Mouse (Mus musculus) left cerebral cortex, postnatal 36 days (tissue): ENCODE results near the gene Cenpb. TPM values are rescaled to one million over a fixed set of nuclear protein-coding genes. Genes with fewer than 3 reads are reported as not detected.

ENCODE experiments used
- DNase-seq, 2 experiments: peaks; one replicate each; pipeline ENCODE4 v3.0.0; 2021 to 2022; ENCODE audit warnings: low spot score in 2 of 2, mixed read lengths in 1 of 2
- intact Hi-C: fragments of 180-260 bp; cut with DNase I; formaldehyde crosslinking; loops from one replicate; pipeline ENCODE4 v1.15.1; 2025
- total RNA-seq, 2 experiments: library from RNA; stranded (reverse); gene quantifications; 2 replicates each; pipeline ENCODE4 v1.2.3; 2021

The Cenpb gene
- total RNA-seq, 2 experiments from 2014 or later, result 75.1 to 88.0 TPM

DNA sequence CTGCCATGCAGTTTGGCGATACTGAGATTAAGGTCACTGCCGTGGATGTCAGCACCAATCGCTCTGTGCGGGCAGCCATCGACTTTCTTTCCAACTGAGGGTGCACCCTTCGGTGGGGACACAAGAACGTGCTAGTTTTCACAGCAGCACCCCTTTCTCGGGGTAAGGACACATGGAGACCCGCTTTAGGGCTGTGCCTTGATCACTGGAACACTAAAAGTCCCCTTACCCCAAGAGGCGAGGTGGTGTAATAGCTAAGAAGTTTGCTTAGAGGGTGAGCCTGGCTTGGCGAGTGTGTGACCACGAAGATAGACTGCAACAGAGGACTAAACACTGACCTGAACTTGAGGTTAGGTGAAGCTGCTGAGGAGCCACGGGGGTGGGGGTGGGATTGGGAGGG lies 34.7 kb downstream of the Cenpb start:
- DNase-seq, result no peak
- intact Hi-C loops, result no loop called here

DNA sequence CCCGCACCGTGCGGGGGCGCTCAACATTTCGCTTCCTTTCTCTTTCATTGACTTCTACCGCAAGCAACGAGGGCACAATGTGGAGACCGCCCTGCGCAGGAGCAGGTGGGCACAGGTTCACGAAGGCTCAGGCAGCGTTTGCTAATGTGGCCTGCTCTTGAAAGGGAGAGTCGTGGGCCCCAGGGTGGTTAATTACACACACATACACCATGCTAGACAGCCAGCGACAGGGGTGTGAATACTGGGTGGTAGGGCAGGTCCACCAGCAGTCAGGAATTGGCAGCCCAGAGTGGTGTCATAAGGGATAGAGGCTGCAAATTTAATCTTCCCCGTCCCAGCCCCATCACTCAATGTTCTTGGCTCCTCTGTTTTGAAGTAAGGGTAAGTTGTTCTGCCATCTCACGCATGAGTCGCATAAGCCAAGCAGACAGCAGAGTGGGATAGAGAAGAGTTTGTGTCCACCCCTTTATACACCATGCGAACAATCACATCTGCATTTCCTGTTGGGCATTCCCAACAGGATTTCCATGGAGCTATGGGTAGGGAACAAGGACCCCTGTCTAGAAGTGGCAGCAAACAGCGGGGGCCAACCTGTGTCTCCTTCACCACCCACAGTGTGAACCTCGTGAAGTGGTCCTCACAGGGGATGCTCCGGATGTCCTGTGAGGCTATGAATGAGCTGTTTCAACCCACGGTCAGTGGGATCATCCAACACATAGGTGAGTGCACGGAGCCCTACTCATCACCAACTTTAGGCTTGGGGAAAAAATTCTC lies 36.7 kb downstream of the Cenpb start:
- DNase-seq, result no peak
- intact Hi-C loops, result loop anchor here (5.0 kb wide), 1 partner anchor 46 kb away; no protein-coding TSS in a partner anchor

DNA sequence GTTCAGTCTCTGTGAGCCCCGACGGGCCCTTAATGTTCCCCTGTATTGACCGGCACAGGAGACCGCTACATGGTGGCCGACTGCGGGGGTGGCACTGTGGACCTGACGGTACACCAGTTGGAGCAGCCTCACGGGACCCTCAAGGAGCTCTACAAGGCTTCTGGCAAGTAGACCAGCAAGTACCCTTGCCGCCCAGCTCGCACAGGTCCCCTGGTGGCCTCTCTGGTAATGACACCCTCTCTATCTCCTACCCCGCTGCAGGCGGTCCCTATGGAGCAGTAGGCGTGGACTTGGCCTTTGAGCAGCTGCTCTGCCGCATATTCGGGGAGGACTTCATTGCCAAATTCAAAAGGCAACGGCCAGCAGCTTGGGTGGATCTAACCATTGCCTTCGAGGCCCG lies 37.3 kb downstream of the Cenpb start:
- peak in 1 of 2 experiments; percentile 44 for DNase-seq
- intact Hi-C loops, result loop anchor here (5.0 kb wide), 1 partner anchor 45 kb away; no protein-coding TSS in a partner anchor

DNA sequence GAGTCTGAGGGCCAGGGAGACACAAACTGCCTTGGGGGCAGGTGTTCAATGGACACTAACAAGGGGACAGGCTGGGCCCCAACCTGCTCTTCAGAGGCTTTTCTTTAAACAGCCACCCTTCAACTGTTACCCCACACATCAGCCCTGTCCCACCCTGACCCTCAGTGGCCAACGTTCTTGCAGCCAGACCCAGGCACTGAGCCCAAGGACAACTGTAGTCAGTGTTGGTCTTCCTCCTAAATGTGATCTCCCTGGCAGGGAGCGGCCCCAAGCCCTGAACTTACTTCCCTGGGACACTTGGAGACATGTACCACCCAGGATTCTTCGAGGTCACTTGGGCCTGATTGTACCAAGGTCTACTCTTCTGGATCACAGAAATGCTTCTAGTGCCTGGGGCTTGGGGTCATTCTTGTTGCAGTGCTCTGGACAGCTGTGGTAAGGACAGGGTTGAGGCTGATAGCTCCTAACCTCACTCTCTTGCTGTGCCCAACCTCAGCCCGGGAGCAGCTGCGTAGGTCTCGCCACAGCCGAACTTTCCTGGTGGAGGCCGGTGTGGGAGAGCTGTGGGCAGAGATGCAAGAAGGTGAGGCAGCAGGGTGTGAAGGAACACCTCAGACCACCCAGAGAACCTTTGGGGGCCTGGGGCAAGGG lies 38.4 kb downstream of the Cenpb start:
- intact Hi-C loops, result loop anchor here (5.0 kb wide), 1 partner anchor 44 kb away; no protein-coding TSS in a partner anchor
- no peak for DNase-seq

DNA sequence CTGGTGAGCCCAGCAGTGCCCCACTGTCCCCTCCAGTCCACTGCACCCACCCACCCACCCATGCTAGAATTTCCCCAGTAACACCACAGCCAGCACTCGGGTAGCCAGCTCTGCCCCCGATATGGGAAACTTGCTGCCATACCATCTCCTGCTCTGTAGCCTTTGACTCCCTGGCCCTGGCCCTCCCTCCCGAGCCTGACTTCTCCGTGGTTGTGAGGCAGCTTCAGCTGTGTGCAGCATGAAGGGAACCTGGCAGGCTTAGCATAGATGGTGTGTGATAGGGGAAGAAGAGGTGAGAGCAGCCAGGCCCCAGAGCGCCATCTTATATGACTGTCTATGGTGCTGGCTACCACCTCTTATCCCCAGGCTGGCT lies 39.3 kb downstream of the Cenpb start:
- intact Hi-C loops, result loop anchor here (5.0 kb wide), 1 partner anchor 43 kb away; no protein-coding TSS in a partner anchor
- DNase-seq, result no peak

DNA sequence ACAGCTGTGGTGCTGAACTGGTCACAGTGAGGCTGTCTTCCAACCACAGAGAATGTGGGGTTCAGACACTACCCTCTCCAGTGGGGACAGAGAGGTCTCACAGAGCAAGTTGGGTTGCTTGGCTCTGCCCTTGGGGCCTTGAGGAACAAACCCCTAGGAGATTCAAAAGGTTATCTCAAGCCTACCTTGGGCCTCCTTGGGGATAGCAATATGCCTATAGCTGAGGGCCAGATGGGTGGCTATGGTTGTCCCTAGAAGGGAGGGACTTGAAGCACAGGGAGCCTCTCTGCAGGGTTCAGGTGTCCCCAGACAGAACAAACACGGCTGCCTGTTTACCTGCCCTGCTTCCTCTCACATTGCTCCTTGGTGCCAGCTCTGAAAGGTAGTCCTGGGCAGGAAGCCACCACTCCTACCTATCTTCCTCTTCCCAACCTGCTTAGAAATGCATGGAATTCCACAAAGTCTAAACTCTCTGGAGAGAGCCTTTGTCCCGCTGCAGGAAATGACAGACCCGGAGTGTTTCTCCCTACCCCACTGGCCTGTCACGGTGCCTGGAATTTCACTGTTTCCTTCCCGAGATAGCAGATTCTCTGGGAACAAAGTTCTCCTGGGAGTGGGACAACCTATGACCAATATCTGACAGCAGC lies 39.9 kb downstream of the Cenpb start:
- intact Hi-C loops, result loop anchor here (5.0 kb wide), 1 partner anchor 43 kb away; no protein-coding TSS in a partner anchor
- no peak for DNase-seq

DNA sequence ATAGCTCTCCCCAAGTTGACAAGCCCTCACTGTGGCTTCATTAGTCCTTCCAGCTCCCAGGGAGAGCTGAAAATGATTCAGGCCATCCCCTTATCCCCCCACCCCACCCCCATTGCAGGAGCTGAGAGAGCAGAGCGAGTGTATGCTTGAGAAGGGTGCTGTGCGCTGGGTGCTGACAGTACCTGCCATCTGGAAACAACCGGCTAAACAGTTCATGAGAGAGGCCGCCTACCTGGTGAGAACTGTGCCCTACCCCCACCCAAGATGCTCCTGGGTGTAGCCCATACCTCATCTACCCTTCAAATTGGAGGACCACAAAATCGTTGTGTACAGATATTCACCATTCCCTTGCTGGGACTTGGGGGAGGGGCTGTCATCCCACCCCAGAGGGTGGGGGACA lies 40.6 kb downstream of the Cenpb start:
- intact Hi-C loops, result no loop called here
- no peak for DNase-seq

DNA sequence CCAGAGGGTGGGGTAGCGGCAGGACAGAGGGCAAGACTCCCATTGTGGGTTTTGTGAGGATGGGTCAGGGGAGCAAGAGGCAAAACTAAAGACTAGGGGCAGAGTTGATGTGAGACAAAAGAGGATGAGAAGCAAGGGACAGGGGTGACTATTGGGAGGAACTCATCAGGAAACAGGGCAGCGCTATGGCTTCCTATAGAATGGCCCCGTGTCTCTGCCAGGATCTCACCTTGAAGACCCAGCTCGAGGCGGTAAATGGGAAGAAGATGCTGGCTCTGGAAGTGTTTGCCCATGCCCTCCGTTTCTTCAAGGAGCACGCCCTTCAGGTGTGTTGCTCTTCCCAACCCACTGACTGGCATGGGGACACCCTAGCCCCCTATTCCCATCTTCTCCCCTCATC lies 41.1 kb downstream of the Cenpb start:
- intact Hi-C loops, result no loop called here
- no peak for DNase-seq

DNA sequence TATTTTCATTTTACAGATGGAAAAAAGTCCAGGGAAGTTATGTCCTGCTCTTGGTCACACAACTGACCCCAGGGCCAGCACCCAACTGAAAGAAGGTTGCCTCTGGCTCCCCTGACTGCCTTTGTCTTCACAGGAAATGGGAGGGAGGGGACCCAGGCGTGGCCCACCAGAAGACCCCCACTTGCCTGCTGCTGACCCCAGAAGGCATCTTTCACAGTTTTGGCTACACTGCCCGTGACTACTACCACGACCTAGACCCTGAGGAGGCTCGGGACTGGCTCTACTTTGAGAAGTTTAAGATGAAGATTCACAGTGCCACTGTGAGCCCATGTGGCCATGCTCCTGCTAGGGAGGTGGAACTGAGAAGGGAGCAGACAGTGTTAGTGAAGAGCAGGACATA lies 41.6 kb downstream of the Cenpb start:
- intact Hi-C loops, result no loop called here
- no peak for DNase-seq

DNA sequence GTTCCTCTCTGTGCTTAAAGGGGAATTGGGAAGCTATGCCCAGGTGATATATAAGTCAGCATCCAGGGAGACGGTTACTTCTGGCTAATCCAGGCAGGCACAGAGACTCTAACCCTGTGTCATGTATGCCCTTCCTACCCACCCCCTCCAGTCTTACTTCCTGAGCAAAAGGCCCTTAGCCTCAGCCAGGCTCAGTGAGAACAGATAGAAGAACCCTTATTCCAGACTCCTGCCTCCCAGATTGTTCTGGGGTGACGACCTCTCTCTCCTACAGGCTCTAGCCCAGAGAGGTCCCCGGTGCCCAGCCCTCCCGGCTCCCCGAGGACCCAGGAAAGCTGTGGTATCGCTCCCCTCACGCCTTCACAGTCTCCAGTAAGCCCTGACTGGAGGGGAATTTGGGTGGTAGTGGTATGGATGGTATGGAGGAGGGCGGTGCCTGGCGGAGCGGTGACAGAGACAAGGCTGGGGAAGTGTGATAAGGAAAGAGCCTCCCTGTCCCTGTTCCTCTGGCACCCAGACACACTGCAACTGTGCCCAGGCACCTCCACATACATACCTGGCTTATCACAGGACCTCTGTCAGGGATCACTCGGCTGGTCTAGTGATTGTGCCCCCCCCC lies 44.2 kb downstream of the Cenpb start:
- intact Hi-C loops, result no loop called here
- peak in 1 of 2 experiments; percentile 1 for DNase-seq

DNA sequence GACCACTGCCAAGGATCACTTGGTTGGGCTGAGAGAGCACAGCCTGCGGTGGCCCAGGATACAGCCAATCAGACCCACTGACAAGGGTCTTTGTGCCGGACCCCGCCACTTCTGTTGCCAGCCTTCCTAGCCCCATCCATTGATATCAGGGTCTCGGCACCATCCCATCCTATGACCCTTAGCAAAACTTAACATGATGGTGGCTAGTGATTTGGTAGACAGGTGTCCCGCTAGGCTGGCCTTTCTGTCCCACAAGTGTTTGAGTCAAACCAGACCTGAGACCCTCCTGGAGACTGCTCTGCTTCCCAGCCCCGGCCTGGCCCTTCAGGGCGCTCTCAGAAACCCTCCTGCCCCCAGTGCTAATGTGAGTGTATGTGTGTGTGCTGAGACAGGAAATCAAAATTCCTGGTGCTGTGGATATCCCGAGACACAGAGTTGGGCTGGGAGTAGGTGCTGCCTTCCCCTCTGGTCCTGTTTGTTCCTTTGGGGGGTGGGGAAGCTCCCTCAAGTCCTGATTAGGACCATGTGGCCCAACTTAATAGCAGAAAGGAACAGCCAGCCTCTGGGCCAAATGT lies 45.0 kb downstream of the Cenpb start:
- intact Hi-C loops, result no loop called here
- peak in 1 of 2 experiments; percentile 2 for DNase-seq

DNA sequence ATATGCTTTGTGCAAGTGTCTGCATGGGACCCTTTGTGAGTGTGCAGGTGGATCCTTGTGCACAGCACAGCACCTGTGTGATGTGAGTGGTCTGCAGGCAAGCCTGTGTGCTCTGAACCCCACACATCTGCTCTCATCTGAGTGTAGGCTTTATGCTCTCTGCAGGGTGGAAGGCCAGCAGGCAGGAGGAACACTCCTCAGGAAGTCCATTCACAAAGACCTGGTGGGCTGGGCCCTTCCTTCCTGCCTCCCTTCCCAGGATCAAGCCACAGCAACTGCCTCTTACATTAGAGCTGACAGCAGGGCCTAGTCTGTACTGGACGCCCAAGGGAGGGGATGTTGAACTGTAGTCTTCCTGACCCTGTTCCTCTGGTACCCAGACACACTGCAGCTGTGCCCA lies 45.5 kb downstream of the Cenpb start:
- intact Hi-C loops, result no loop called here
- peak in 1 of 2 experiments; percentile 3 for DNase-seq

DNA sequence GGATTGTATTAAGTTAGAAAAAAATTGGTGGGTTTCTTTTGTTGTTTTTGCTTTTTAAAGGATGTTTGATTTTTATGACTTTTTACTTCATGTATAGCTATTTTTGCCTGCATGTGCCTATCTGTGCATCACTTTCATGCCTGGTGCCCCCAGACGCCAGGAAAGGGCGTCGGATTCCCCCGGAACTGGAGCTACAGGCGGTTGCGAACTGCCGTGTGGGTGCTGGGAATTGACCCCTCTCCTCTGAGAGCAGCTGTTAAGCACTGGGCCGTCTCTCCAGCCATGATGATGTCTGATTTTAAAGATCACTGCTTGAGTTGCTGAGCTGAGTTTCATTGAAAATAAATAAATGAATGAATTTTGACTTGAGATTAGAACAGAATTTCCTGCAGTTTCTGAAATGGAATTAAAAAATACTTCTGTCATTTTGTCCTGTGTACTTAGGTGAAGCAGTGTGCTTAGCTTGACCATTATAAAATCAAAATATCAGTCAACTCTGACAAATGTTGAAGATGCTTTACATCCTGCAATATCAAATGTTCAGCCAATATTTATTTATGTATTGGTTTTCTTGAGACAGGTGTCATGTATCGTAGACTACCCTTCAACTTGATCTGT lies 46.8 kb downstream of the Cenpb start, which contains the start of gene Gm11037:
Gene Gm11037 (plus strand): TSS at position 568 of the 618 bp plus-strand sequence.
- intact Hi-C loops, result no loop called here

DNA sequence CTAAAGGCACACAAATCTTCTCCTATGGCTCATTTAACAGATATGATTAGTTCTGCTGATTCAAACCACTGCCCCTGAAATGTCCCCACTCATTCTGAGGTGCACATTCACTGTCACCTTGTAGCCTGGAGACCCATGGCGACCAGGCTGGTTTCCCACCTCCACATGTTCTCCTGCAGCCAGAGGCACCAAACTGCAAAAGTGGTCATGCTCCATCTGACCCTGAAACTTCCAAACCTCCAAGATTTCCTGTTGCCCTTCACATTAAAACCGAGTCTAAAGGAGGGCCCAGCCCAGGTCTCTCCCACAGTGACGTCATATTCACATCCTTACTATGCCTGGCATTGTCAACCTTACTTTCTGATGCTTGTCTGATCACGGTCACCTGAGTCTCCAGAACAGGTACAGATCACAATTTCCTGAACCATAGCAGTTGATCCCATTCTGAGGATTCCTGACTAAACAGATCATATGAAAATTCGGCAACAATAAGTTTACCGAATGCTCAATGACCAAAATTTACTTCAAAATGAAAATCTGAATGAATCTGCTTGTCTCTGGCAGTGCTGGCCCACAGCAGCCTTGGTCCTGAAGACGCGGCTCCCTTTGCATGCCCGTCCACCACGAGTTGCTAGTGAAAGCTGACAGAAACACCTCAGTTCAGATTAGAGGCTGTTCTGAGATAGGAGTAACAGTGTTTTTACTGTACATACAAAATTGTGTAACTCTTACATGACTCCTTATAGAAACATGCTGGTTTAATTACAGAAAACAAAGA lies 47.6 kb downstream of the Cenpb start:
- DNase-seq, result peak in 1 of 2 experiments; percentile 1
- intact Hi-C loops, result no loop called here

More for the DNA sequence above, 46.8 kb downstream of the Cenpb start, which contains the start of gene Gm11037:
- no peak for DNase-seq

DNA sequence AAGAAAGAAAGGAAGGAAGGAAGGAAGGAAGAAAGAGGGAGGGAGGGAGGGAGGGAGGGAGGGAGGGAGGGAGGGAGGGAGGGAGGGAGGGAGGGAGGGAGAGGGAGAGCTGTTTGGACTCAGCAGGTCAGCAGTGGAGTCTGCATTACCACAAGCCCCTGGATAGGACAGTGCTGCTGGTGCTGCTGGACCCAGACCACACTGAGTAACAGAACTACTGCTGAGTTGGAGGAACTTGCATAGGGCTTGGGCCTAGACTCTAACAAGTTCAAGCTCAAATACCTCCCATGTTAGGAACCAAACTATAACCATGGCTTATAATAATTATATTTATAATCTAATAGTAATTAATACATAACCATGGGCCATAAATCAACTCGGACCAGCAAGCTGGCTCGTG lies 49.0 kb downstream of the Cenpb start:
- DNase-seq, result no peak

DNA sequence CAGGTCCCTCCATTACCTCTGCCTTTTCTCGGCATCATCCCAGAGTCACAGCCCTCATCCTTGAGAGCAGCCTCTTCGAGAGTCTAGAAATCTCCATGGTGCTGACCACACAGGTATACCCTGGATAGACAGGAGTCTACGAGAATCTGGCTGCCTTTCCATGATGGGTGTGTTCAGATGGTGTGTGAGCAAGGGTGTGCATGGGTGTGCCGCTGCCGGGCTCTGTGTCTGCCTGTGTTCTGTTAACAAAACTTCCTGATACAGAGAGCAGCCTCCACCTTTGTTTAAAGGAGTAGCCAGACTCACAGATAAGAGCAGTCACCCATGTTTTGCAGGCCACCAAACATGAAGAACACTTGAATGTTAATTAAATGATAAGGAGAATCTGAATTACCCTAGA lies 50.0 kb downstream of the Cenpb start:
- intact Hi-C loops, result no loop called here
- DNase-seq, result peak in 1 of 2 experiments; percentile 2

More for the DNA sequence above, 49.0 kb downstream of the Cenpb start:
- intact Hi-C loops, result no loop called here

DNA sequence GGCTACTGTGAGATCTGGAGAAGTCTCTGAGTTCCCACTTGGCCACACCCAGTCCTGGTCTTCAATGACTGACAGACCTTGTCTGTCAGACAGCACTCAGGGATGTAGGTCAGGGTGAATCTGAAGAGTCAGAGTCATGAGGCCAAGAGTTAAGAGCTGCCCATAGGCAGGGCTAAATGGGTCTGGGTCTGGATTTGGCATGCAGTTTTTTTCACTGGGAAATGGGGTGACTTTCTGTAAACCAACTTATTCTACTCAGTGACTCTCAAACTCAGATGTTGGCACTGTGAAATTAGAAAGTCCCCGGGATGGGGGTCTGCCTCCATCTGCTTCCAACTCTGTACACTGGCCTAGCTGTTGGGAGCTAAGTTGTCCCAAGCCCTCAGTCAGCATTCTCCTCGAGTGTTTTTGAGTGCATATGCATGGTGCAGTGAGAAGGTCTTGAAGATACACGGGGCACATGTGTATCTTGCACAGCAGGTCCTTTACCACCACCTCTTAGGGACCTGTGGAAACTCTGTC lies 51.2 kb downstream of the Cenpb start:
- no peak for DNase-seq
- intact Hi-C loops, result no loop called here

DNA sequence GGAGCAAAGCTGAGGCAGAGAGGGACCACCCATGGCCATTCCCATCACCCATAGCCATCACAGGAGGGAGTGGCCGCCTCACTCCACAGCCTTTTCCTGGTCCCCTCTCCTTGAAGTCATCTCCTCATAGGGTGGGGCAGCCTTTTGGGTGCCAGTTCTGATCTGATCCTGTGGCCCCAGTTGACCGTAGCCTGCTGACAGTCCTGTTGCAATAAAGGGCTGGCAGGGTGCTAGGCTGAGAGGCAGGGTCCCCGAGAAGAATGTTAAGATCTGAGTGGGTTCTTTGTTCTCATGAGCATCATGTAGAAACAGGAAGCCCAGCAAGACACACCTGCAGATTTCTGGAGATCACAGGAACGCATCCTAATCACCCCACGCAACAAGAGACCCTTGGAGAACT lies 51.7 kb downstream of the Cenpb start:
- DNase-seq, result peak in 1 of 2 experiments; percentile 1
- intact Hi-C loops, result no loop called here
